Mouse (Mus musculus) MEL (cell line): Measurements from ENCODE around the gene Mmgt2.

Experiments
- CTCF ChIP-seq, 3 experiments: IDR thresholded peaks in 2 of 3; conservative IDR thresholded peaks in 1 of 3; 2 replicates each; pipeline ENCODE4 v1.5.1; 2011 to 2012; ENCODE audit warnings: low read length in 3 of 3, low read depth in 2 of 3, mild to moderate bottlenecking in 2 of 3, improper control_type of control experiment in 1 of 3, inconsistent platforms in 1 of 3, mixed read lengths in 1 of 3, moderate library complexity in 1 of 3; ENCODE audit not compliant: control insufficient read depth in 1 of 3, insufficient read depth in 1 of 3, poor library complexity in 1 of 3, severe bottlenecking in 1 of 3
- POLR2A ChIP-seq, 2 experiments: IDR thresholded peaks; 2 replicates each; pipeline ENCODE4 v1.6.1; 2011 to 2012; ENCODE audit warnings: low read length in 2 of 2, mild to moderate bottlenecking in 2 of 2, control low read depth in 1 of 2, improper control_type of control experiment in 1 of 2, low read depth in 1 of 2, moderate library complexity in 1 of 2; ENCODE audit not compliant: control insufficient read depth in 1 of 2, insufficient read depth in 1 of 2, poor library complexity in 1 of 2

DNA sequence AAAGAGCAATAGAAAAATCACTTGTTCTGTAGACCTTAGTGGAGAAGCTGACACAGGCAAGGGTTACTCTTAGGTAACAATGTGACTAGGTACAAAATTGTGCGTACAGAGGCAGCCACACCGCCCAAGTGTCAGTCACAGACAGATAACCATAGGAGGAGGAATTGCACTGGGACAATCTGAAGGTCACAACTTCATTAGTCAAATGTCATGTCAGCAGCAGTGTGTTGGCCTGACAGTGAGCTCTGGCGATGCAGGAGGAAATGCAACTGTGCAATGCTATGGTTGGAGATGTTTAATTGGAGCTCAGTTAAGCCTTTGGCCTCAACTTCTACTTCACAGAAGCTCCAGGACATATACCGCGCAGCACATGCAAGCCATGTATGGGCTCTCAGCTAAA is 62.2 kb downstream of the Mmgt2 start:
- TF ChIP-seq CTCF (IDR thresholded peaks at IDR 0.05 in 2 of 3, conservative IDR thresholded peaks at IDR 0.05 in 1 of 3; ENCODE audit: control insufficient read depth in 1 of 3, insufficient read depth in 1 of 3, low read depth in 2 of 3, low read length in 3 of 3, poor library complexity in 1 of 3, severe bottlenecking in 1 of 3) (no peak), POLR2A (IDR thresholded peaks at IDR 0.05; ENCODE audit: control insufficient read depth in 1 of 2, insufficient read depth in 1 of 2, low read depth in 1 of 2, low read length in 2 of 2, poor library complexity in 1 of 2) (no peak)
